Mouse (Mus musculus) C2C12 (cell line): ENCODE results near the gene Eps15.

Experiments used
- CEBPB ChIP-seq: IDR thresholded peaks from one replicate; pipeline ENCODE4 v1.6.1; 2011; ENCODE audit warnings: low read depth, mild to moderate bottlenecking, control low read depth, moderate library complexity
- CTCF ChIP-seq: IDR thresholded peaks from one replicate; pipeline ENCODE4 v1.5.1; 2011; ENCODE audit not compliant: control insufficient read depth, insufficient read depth, insufficient read length
- MAX ChIP-seq: IDR thresholded peaks from one replicate; pipeline ENCODE4 v1.6.1; 2011; ENCODE audit warnings: mild to moderate bottlenecking, control low read depth
- MYOD1 ChIP-seq: IDR thresholded peaks from one replicate; pipeline ENCODE4 v1.6.1; 2011; ENCODE audit warnings: low read depth; ENCODE audit not compliant: control insufficient read depth, insufficient read length

DNA sequence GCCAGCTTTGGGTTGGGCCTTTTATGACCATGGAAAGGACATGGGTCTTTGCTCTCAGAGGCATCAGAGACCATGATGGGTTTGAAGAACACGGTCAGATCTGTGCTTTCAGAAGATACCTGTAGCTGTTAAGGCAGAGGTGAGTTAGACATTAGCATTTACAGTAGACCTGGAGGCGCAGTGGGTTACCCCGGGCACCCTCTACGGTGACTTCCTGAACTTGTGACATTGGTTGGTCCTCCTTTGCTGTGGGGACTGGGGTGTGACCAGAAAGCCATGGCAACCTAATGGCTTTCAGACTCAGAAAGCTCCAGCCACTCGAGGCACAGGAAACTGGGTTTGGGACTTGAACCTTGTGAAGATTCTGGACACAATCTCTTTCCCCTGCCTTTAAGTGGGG lies 132.2 kb downstream of the Eps15 start:
- TF ChIP-seq CTCF (no peak), CEBPB (no peak), MYOD1 (no peak), MAX (no peak)
